Mouse (Mus musculus) embryonic facial prominence, embryonic 11.5 days (tissue): ENCODE measurements at regions not wholly inside any gene's neighbourhood (a gene's known extent, or its start where the extent isn't known, plus 50 kb on each side); places are given as distances from the start of the nearest gene placed in this dataset.

Source experiments
- ATAC-seq: fragments of 200-750 bp; cut with Nextera tagmentation; replicated peaks from 2 replicates; pipeline ENCODE4 v1.8.0; 2017; ENCODE audit warnings: low read depth; ENCODE audit not compliant: insufficient number of reproducible peaks, low FRiP score, low TSS enrichment
- DNase-seq: peaks from one replicate; pipeline ENCODE4 v3.0.0-alpha.2; 2015; ENCODE audit warnings: low spot score
- H3K27ac ChIP-seq: fragments of 300-500 bp; sonication (generic); replicated peaks from 2 replicates; pipeline ENCODE4 v1.5.1; 2014; ENCODE audit warnings: mild to moderate bottlenecking, low read depth, low read length, control low read depth
- H3K27me3 ChIP-seq: fragments of 300-500 bp; sonication (generic); 2 replicates; pipeline ENCODE4 v1.6.1; 2014; ENCODE audit warnings: mild to moderate bottlenecking, low read length, moderate library complexity, mixed read lengths; ENCODE audit not compliant: control insufficient read depth, insufficient read depth
- H3K36me3 ChIP-seq: fragments of 300-500 bp; sonication (generic); replicated peaks from 2 replicates; pipeline ENCODE4 v1.6.1; 2014; ENCODE audit warnings: low read depth, mild to moderate bottlenecking, low read length, moderate library complexity, mixed read lengths; ENCODE audit not compliant: control insufficient read depth, insufficient read depth
- H3K4me1 ChIP-seq: fragments of 300-500 bp; sonication (generic); 2 replicates; pipeline ENCODE4 v1.6.1; 2014; ENCODE audit warnings: low read length, mixed read lengths; ENCODE audit not compliant: control insufficient read depth, insufficient read depth
- H3K4me2 ChIP-seq: fragments of 300-500 bp; sonication (generic); 2 replicates; pipeline ENCODE4 v1.6.1; 2014; ENCODE audit warnings: low read depth, mild to moderate bottlenecking, control low read depth, low read length, moderate library complexity
- H3K4me3 ChIP-seq: fragments of 300-500 bp; sonication (generic); 2 replicates; pipeline ENCODE4 v1.5.1; 2014; ENCODE audit warnings: low read depth, low read length, control low read depth
- H3K9ac ChIP-seq: fragments of 300-500 bp; sonication (generic); replicated peaks from 2 replicates; pipeline ENCODE4 v1.6.1; 2014; ENCODE audit warnings: mild to moderate bottlenecking, control low read depth, low read length
- H3K9me3 ChIP-seq: fragments of 300-500 bp; sonication (generic); replicated peaks from 2 replicates; pipeline ENCODE4 v1.6.1; 2016; ENCODE audit warnings: mild to moderate bottlenecking, low read length, inconsistent platforms, mixed read lengths; ENCODE audit not compliant: control insufficient read depth
- WGBS: fragments of 180-500 bp; shearing (Covaris S2); extraction: QIAGEN DNeasy Blood & Tissue Kit; methylation state at CpG from one replicate; pipeline ENCODE4 v1.1.7; 2014; 5-methylcytosine and 5-hydroxymethylcytosine counted together

- H3K4me2 ChIP-seq = no peak overlapping the region
- 65% methylated on average over 4 of the region's 4 CpGs for WGBS
These were observed 57.0 kb downstream of the Mbl2 start for GRCm38 (mm10) chr19:30289721-30290120.

GRCm38 (mm10) chr19:30295263-30295704 lies 62.5 kb downstream of the Mbl2 start:
- H3K27ac ChIP-seq = no peak overlapping the region
- ATAC-seq (no peak), DNase-seq (peak; percentile 78)
- no peaks in the 10 kb centered on the region for H3K4me1 ChIP-seq
- no peak overlapping the region for H3K4me2 ChIP-seq
- no peak overlapping the region for H3K9ac ChIP-seq
- H3K9me3 ChIP-seq = no peaks in the 10 kb centered on the region
- no peak overlapping the region for H3K4me3 ChIP-seq
- no peaks in the 10 kb centered on the region for H3K27me3 ChIP-seq
- WGBS = 35% methylated on average over 15 of the region's 15 CpGs
- no peaks in the 10 kb centered on the region for H3K36me3 ChIP-seq

More at GRCm38 (mm10) chr19:30289721-30290120, 57.0 kb downstream of the Mbl2 start:
- Histone ChIP-seq H3K36me3 (no peaks in the 10 kb centered on the region), H3K9ac (no peak overlapping the region), H3K4me3 (no peak overlapping the region), H3K9me3 (no peaks in the 10 kb centered on the region), H3K27me3 (no peaks in the 10 kb centered on the region), H3K4me1 (no peaks in the 10 kb centered on the region), H3K27ac (no peak overlapping the region)
- ATAC-seq = no peak
- DNase-seq = no peak

GRCm38 (mm10) chr19:30296024-30296423 lies 63.3 kb downstream of the Mbl2 start:
- H3K27ac ChIP-seq = no peak overlapping the region
- no peaks in the 10 kb centered on the region for H3K9me3 ChIP-seq
- H3K27me3 ChIP-seq = no peaks in the 10 kb centered on the region
- DNase-seq (no peak), ATAC-seq (no peak)
- H3K4me1 ChIP-seq = no peaks in the 10 kb centered on the region
- no peaks in the 10 kb centered on the region for H3K36me3 ChIP-seq
- 81% methylated on average over 3 of the region's 3 CpGs for WGBS
- no peak overlapping the region for H3K4me2 ChIP-seq
- H3K9ac ChIP-seq = no peak overlapping the region
- no peak overlapping the region for H3K4me3 ChIP-seq

- no peak overlapping the region for H3K4me2 ChIP-seq
- DNase-seq = no peak
- WGBS = 76% methylated on average over 3 of the region's 3 CpGs
These were observed 66.8 kb downstream of the Mbl2 start for GRCm38 (mm10) chr19:30299536-30299935.

GRCm38 (mm10) chr19:30302281-30302680 lies 69.5 kb downstream of the Mbl2 start:
- no peak overlapping the region for H3K4me2 ChIP-seq
- no peaks in the 10 kb centered on the region for H3K36me3 ChIP-seq
- ATAC-seq (no peak), DNase-seq (no peak)
- no peaks in the 10 kb centered on the region for H3K9me3 ChIP-seq
- no peaks in the 10 kb centered on the region for H3K27me3 ChIP-seq
- H3K4me3 ChIP-seq = no peak overlapping the region
- H3K27ac ChIP-seq = no peak overlapping the region
- 83% methylated on average over 4 of the region's 4 CpGs for WGBS
- H3K4me1 ChIP-seq = no peaks in the 10 kb centered on the region
- H3K9ac ChIP-seq = no peak overlapping the region

More at GRCm38 (mm10) chr19:30299536-30299935, 66.8 kb downstream of the Mbl2 start:
- no peak overlapping the region for H3K9ac ChIP-seq
- H3K27me3 ChIP-seq = no peaks in the 10 kb centered on the region
- H3K27ac ChIP-seq = no peak overlapping the region
- no peak for ATAC-seq
- H3K9me3 ChIP-seq = no peaks in the 10 kb centered on the region
- no peaks in the 10 kb centered on the region for H3K4me1 ChIP-seq
- no peaks in the 10 kb centered on the region for H3K36me3 ChIP-seq
- H3K4me3 ChIP-seq = no peak overlapping the region

- H3K4me3 ChIP-seq = no peak overlapping the region
- no peaks in the 10 kb centered on the region for H3K36me3 ChIP-seq
- no peaks in the 10 kb centered on the region for H3K27me3 ChIP-seq
- H3K9ac ChIP-seq = no peak overlapping the region
- no peaks in the 10 kb centered on the region for H3K9me3 ChIP-seq
- ATAC-seq (no peak), DNase-seq (no peak)
- WGBS = 79% methylated on average over 2 of the region's 2 CpGs
- H3K4me1 ChIP-seq = no peaks in the 10 kb centered on the region
- H3K4me2 ChIP-seq = no peak overlapping the region
- no peak overlapping the region for H3K27ac ChIP-seq
These were observed 73.6 kb downstream of the Mbl2 start for GRCm38 (mm10) chr19:30306379-30306778.

- no peaks in the 10 kb centered on the region for H3K36me3 ChIP-seq
- H3K4me2 ChIP-seq = no peak overlapping the region
- H3K27me3 ChIP-seq = no peaks in the 10 kb centered on the region
- H3K27ac ChIP-seq = no peak overlapping the region
- 75% methylated on average over 6 of the region's 6 CpGs for WGBS
- no peaks in the 10 kb centered on the region for H3K4me1 ChIP-seq
- ATAC-seq (no peak), DNase-seq (no peak)
- no peaks in the 10 kb centered on the region for H3K9me3 ChIP-seq
- no peak overlapping the region for H3K4me3 ChIP-seq
- no peak overlapping the region for H3K9ac ChIP-seq
These were observed 74.2 kb downstream of the Mbl2 start for GRCm38 (mm10) chr19:30306919-30307318.

GRCm38 (mm10) chr19:30317314-30317713 lies 84.6 kb downstream of the Mbl2 start:
- WGBS = 87% methylated on average over 3 of the region's 3 CpGs
- H3K4me3 ChIP-seq = no peak overlapping the region
- no peak overlapping the region for H3K4me2 ChIP-seq
- H3K9me3 ChIP-seq = no peaks in the 10 kb centered on the region
- H3K27ac ChIP-seq = no peak overlapping the region
- DNase-seq (no peak), ATAC-seq (no peak)
- no peaks in the 10 kb centered on the region for H3K27me3 ChIP-seq
- no peaks in the 10 kb centered on the region for H3K4me1 ChIP-seq
- no peaks in the 10 kb centered on the region for H3K36me3 ChIP-seq
- H3K9ac ChIP-seq = no peak overlapping the region
